Mouse (Mus musculus) adrenal gland, adult 10 weeks (tissue): Measurements from ENCODE around the gene Cend1. TPM values are rescaled to one million over a fixed set of nuclear protein-coding genes. Genes with fewer than 3 reads are reported as not detected.

ENCODE experiments used
- polyA plus RNA-seq: library from polyadenylated mRNA; stranded (reverse); fragments of 350-450 nt; fragmentation: Illumina TruSeq; extraction: RNeasy Lipid Tissue Mini Kit (QIAGEN cat#74804); gene quantifications from one replicate; pipeline ENCODE4 v1.2.3, GENCODE M21; 2014; ENCODE audit warnings: low read depth, low replicate concordance

Gene Cend1
- polyA plus RNA-seq, result 1.0 TPM

GRCm38 (mm10) chr7:141429310-141429709 lies at the start of gene Cend1:
Gene Cend1, minus strand, starts transcription at chr7:141429491.

GRCm38 (mm10) chr7:141475011-141475804 lies 45.9 kb upstream of the Cend1 start, which contains the start of the genes Polr2l and Tspan4:
Gene Polr2l, minus strand, starts transcription at chr7:141475132.
Gene Tspan4, plus strand, starts transcription at chr7:141475240.

GRCm38 (mm10) chr7:141467230-141468030 lies 38.1 kb upstream of the Cend1 start, which contains the start of gene Cd151:
Gene Cd151, plus strand, starts transcription at chr7:141467392.

GRCm38 (mm10) chr7:141460391-141461113 lies 31.3 kb upstream of the Cend1 start, which contains the start of gene Cracr2b:
Gene Cracr2b, plus strand, starts transcription at chr7:141461094.

GRCm38 (mm10) chr7:141454967-141455551 lies 25.8 kb upstream of the Cend1 start, which contains the start of gene Pnpla2:
Gene Pnpla2, plus strand, starts transcription at chr7:141455198.

DNA sequence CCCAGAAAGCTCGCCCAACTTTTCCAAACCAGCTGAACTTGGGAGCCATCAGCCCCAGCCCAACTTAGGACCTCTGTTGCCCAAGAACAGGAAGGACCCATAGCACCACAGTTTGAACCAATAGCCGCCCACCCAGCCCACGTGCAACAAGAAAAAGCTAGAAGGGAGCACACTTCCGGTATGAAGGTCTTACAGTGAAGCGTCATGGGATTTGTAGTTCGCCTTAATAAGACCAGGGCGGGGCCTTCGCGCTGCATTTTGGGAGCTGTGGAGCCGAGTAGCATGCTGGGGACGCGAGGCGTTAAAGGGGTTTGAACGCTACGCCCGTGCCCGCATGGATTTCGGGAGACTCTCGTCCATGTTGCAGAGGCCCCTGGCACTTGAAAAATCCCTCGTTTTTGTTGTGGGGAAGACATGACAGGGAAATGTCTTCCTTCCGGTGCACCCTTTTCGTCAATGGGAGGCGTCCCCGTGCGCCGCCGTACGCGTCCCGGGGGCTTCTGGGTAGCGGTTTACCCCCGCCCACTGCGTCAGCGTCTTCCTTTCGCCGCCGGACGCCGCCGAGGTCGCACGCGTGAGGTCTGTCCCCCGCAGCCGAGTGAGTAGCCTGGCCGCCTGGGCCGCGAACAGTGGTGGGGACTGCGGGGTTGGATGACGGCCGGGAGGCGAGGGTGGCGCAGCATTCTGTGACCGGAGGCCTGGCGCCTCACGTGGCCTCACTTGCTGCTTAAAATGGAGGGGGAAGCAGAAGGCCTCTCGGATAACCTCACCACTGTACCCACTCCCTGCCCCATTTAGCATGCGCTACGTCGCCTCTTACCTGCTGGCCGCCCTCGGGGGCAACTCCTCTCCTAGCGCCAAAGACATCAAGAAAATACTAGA lies 18.1 kb upstream of the Cend1 start, which contains the start of gene Rplp2:
Gene Rplp2 (plus strand): TSS at position 261 of the 882 bp plus-strand sequence.

DNA sequence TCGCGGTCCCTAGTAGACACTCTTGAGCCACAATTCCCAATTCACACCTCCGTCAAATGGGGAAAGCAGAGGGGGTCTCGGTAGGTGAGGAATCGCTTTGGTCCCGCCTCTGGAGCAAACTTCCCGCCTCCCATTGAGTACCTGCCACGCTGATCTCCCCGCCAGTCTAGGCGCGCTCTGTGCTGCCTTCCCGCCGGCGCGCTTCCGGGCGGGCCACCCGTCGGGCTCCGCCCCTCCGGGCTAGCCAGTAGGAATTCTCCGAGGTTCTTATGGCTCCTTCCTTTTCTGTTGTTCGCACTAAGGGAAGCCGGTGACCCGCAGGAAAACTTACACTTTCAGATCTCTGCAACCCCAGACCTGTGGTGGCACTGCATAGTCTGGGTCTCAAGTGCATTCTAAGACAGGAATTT lies 14.5 kb upstream of the Cend1 start, which contains the start of gene Pidd1:
Gene Pidd1 (minus strand): TSS at position 198 of the 410 bp plus-strand sequence.

GRCm38 (mm10) chr7:141437178-141438120 lies 8.2 kb upstream of the Cend1 start, which contains the start of gene Slc25a22:
Gene Slc25a22, minus strand, starts transcription at chr7:141437892.

GRCm38 (mm10) chr7:141413809-141414584 lies 15.3 kb downstream of the Cend1 start, which contains the start of gene Gatd1:
Gene Gatd1, minus strand, starts transcription at chr7:141414136.

GRCm38 (mm10) chr7:141391625-141392551 lies 37.4 kb downstream of the Cend1 start, which contains the start of gene Taldo1:
Gene Taldo1, plus strand, starts transcription at chr7:141392199.

Other genes starting within 250 kb of the Cend1 start
- 8.7 TPM for gene Hras, start 235.5 kb downstream of the Cend1 start, polyA plus RNA-seq
- gene Lrrc56, start 235.3 kb downstream of the Cend1 start, polyA plus RNA-seq, result 0.58 TPM
- not detected for gene Lmntd2, start 215.4 kb downstream of the Cend1 start, polyA plus RNA-seq
- gene Rassf7, start 213.6 kb downstream of the Cend1 start, polyA plus RNA-seq, result 0.64 TPM
- gene Phrf1, start 200.7 kb downstream of the Cend1 start, polyA plus RNA-seq, result 17.6 TPM
- gene Irf7, start 163.0 kb downstream of the Cend1 start, polyA plus RNA-seq, result 19.8 TPM
- gene Cdhr5, start 152.7 kb downstream of the Cend1 start, polyA plus RNA-seq, result 1.3 TPM
- not detected for gene Sct, start 150.4 kb downstream of the Cend1 start, polyA plus RNA-seq
- not detected for gene Drd4, start 137.5 kb downstream of the Cend1 start, polyA plus RNA-seq
- gene Deaf1, start 101.8 kb downstream of the Cend1 start, polyA plus RNA-seq, result 0.93 TPM
- gene Tmem80, start 101.8 kb downstream of the Cend1 start, polyA plus RNA-seq, result 18.5 TPM
- gene Eps8l2, start 90.6 kb downstream of the Cend1 start, polyA plus RNA-seq, result not detected
- 37.2 TPM for gene Taldo1, start 37.3 kb downstream of the Cend1 start, polyA plus RNA-seq
- gene Gatd1, start 15.4 kb downstream of the Cend1 start, polyA plus RNA-seq, result 9.3 TPM
- gene Slc25a22, start 8.4 kb upstream of the Cend1 start, polyA plus RNA-seq, result 2.9 TPM
- gene Pidd1, start 14.5 kb upstream of the Cend1 start, polyA plus RNA-seq, result 0.23 TPM
- gene Rplp2, start 17.9 kb upstream of the Cend1 start, polyA plus RNA-seq, result 10.8 TPM
- 15.2 TPM for gene Pnpla2, start 25.7 kb upstream of the Cend1 start, polyA plus RNA-seq
- gene Cracr2b, start 31.6 kb upstream of the Cend1 start, polyA plus RNA-seq, result not detected
- gene Cd151, start 37.9 kb upstream of the Cend1 start, polyA plus RNA-seq, result 96.8 TPM
- 6.1 TPM for gene Polr2l, start 45.6 kb upstream of the Cend1 start, polyA plus RNA-seq
- gene Tspan4, start 45.7 kb upstream of the Cend1 start, polyA plus RNA-seq, result 1.6 TPM
- gene Chid1, start 110.4 kb upstream of the Cend1 start, polyA plus RNA-seq, result 7.0 TPM
- gene Ap2a2, start 132.7 kb upstream of the Cend1 start, polyA plus RNA-seq, result 45.8 TPM
- not detected for gene Muc6, start 225.8 kb upstream of the Cend1 start, polyA plus RNA-seq